Mouse (Mus musculus): Measurements from ENCODE around the gene Ryr2.
"Not testable (repeated sequence)": the region's sequence is repeated elsewhere in the genome, so short reads cannot be mapped to it uniquely, and the experiment has no call there.

Gene Ryr2

GRCm38 (mm10) chr13:11549136-11549535, 557.6 kb downstream of the Ryr2 start:
- DNase-seq (ENCODE audit: low spot score in 2 of 2): not testable (repeated sequence)

DNA sequence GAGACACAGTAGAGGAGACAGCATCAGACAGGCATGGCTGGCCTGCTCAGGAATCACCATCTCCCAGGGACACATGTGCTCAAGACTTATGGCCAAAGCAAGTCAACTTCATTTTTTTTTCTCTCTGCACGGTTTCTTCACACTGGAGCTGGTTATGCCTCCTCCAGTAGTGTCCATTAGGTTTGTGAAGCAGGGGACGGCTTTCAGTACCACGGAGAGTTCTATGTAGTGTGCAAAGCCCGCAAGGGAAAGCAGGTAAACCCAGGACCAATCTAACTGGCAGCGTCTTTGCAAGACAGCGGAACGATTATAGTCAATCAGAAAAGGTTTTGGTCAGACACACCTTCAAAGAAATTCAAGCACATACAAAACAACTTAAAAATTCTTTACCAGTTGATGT, 560.9 kb downstream of the Ryr2 start:
- DNase-seq (ENCODE audit: low spot score in 2 of 2): no peak

GRCm38 (mm10) chr13:11542546-11542945, 564.2 kb downstream of the Ryr2 start:
- DNase-seq (ENCODE audit: low spot score in 2 of 2): no peak

GRCm38 (mm10) chr13:11536851-11537250, 569.9 kb downstream of the Ryr2 start:
- no peak for DNase-seq (ENCODE audit: low spot score in 2 of 2)

- no peak for DNase-seq (ENCODE audit: low spot score in 2 of 2)
Observed at GRCm38 (mm10) chr13:11535874-11536273, 570.9 kb downstream of the Ryr2 start.

DNA sequence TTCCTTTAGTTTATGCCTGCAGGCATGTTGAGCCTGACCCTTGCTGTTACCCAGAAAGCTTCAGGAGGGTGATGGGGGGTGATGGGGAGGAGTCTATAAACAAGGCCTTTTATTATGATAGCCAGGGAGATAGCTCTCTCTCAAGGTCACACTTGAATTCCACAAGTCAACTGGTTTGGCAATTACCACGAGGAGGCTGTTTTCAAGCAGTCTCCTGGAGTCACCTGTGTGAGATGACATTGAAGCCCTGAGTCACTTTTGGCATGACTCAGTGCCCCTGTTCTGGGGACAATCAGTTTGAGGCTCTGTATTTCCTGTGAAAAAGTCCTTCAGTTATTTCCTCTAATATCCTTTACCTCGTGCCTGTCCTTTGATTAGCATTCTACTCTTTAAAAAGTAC, 573.5 kb downstream of the Ryr2 start:
- DNase-seq (ENCODE audit: low spot score in 2 of 2): no peak

DNA sequence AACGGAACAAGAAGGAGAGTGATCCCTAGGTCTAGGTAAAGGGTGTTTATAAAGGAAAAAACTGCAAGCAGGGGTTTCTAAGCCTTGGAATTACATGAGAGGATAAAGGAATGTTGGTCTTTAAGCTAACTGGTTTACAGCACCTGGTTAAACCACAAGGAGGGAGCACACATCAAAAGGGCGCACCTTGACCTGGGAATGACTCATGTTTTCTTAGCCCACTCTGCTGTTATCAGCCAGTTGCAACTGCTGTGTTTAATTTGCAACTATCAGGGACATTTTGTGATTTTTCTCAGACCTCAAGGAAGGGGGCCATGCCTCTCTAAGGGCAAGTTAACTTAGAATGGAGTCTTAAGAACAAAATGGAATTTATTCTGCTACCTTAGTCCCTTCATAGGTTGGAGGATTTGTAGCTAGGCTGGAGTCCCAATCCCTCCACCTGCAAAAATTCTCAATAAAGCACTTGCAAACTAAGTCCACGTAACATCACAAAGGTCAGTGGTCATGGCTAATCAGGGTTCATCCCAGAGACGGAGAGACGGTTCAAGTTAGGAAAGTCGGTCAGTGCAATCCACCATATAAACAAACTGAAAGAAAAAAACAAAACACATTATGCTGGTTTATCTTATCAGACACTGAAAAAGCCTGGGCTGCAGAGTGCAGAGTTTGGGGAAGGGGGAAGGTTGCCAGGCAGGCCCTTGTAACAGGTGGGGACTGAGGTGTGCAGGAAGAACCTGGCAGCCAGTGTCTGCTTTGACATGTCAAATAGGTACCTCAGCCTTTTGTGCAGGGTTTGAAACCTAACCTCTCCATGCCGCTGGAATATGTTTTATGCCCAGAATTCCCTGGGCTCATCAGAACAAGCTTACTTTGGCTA, 574.5 kb downstream of the Ryr2 start:
- no peak for DNase-seq (ENCODE audit: low spot score in 2 of 2)

- DNase-seq (ENCODE audit: low spot score in 2 of 2): no peak
Observed at GRCm38 (mm10) chr13:11523612-11524011, 583.1 kb downstream of the Ryr2 start.

GRCm38 (mm10) chr13:11520765-11521164, 586.0 kb downstream of the Ryr2 start:
- no peak for DNase-seq (ENCODE audit: low spot score in 2 of 2)

DNA sequence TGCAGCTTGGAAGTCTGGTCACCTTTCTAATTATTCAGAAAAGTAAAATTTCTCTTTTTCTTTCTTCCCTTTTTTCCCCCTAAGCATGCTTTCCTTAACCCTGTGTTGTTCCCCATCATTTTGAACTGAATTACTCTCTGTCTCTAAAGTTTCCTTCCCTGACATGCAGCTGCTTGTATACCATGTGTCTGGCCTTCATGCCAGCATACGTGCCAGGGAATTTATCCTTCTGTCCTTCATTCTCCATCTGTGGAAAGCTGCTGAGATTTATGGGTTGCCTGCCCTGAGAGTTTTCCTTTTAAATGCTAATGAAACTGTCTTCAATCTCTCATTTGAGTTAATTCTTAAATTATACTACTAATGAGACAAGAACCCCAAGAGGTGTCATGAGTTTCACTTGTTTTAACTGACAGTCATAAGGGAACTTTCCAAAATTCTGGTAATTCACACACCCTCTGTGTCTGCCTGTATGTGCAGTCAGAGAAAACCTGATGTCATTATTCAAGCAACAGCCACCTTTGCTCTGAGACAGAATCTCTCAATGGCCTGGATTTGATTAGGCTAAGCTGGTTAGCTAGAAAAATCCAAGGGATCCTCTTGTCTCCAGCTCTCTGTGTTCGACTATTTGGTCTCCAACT, 595.1 kb downstream of the Ryr2 start:
- DNase-seq (ENCODE audit: low spot score in 2 of 2): no peak

Data from spleen, postnatal 4 days (tissue).